Mouse (Mus musculus) large intestine, adult 2 months (tissue): Measurements from ENCODE around the gene Zfp598. TPM values are rescaled to one million over a fixed set of nuclear protein-coding genes. Genes with fewer than 3 reads are reported as not detected.
"Not testable (repeated sequence)": the region's sequence is repeated elsewhere in the genome, so short reads cannot be mapped to it uniquely, and the experiment has no call there.

Experiments
- DNase-seq: peaks from one replicate; pipeline ENCODE4 v3.0.0-alpha.2; 2012; ENCODE audit warnings: low read depth, low spot score
- WGBS: fragments of 180-500 bp; shearing (Covaris S2); methylation state at CpG from one replicate; pipeline ENCODE4 v1.1.7; 2018; 5-methylcytosine and 5-hydroxymethylcytosine counted together
- polyA plus RNA-seq: library from polyadenylated mRNA; depleted of rRNA; stranded (reverse); fragments of >200 nt; gene quantifications from 2 replicates; pipeline ENCODE4 v1.2.3, GENCODE M21; 2012

Zfp598 gene
- polyA plus RNA-seq, 1 experiment = 52.1 TPM

DNA sequence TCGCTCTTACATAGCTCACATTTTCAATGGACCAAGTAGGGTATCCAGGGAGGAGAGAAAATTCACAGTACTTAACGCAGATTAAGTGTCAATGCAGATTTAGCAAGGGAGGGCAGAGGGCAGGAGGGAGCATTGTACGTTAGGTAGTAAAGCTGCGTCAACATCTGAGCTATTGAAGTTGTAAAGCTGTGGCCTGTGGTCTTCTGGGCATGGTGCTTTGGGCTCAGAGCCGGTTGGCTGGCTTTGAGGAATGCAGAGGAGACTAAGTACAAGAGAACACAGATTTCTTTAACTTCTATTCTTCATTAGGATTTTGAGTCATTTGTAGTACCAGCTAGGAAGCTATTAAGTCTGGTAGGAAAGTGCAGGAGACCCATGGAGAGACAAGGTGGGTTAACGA lies 46.1 kb downstream of the Zfp598 start:
- DNase-seq = no peak
- WGBS = 68% methylated on average over 6 of the region's 6 CpGs

DNA sequence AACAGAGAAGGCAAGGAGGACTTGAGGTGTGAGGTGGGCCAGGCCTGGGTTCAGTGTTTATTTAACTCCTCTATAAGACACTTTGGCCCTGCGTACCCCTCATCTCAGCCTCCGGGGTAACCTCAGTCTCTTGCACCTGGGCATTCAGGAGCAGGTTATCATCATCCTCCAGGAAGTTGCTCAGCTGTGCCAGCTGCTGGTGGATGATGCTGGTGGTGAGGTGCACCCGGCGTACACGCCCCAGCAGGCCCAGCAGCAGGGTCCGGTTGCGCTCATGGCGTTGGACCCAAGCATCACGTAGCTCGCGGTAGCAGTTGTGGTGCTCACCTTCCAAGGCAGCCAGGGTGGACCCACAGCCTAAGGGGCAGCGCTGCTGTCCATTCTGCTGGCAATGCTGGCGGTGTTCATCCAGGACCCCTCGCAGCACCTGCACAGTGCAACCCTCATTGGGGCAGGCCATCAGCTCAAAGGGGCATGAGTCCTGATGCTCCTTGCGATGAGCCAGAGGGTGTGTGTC lies 46.7 kb downstream of the Zfp598 start:
- no peak for DNase-seq
- WGBS = 94% methylated on average over 15 of the region's 15 CpGs

DNA sequence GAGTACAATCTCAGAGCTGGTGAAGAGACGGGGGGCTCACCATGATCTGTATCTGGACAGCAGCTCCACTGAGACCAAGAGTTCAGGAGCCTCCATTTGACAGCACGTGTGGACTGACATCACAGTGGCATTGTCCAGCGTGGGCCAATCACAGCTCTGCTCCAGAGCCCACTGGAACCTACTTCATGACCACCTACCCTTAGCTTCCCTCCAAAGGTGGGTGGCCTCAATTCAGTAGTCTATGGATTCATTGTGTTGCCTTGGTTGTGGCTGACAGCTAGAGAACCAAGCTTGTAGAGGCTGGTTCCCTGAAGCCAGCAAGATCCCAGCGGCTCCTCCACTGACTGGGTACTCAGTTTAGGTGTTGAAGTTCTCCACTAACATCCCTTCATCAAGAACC lies 48.5 kb downstream of the Zfp598 start, which contains the start of the genes Rnf151 and Rps2:
Rnf151 (minus strand) TSS at position 121 of the 400 bp plus-strand sequence.
Rps2 (plus strand) TSS at position 174 of the 400 bp plus-strand sequence.
- 89% methylated on average over 4 of the region's 4 CpGs for WGBS
- no peak for DNase-seq

DNA sequence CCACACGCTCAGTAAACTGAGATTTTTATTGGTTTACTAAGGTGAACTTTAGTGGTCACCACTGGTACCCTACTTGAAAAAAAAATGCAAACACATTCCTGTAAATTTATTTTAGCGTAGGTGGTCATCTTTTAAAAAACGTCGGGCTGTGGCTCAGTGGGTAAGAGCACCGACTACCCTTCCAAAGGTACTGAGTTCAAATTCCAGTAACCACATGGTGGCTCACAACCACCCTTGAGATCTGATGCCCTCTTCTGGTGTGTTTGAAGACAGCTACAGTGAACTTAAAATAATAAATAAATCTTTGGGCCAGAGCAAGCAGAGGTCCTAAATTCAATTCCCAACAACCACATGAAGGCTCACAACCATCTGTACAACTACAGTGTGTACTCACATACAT lies 49.5 kb downstream of the Zfp598 start:
- not testable (repeated sequence) for DNase-seq
- 40% methylated on average over 5 of the region's 5 CpGs for WGBS

DNA sequence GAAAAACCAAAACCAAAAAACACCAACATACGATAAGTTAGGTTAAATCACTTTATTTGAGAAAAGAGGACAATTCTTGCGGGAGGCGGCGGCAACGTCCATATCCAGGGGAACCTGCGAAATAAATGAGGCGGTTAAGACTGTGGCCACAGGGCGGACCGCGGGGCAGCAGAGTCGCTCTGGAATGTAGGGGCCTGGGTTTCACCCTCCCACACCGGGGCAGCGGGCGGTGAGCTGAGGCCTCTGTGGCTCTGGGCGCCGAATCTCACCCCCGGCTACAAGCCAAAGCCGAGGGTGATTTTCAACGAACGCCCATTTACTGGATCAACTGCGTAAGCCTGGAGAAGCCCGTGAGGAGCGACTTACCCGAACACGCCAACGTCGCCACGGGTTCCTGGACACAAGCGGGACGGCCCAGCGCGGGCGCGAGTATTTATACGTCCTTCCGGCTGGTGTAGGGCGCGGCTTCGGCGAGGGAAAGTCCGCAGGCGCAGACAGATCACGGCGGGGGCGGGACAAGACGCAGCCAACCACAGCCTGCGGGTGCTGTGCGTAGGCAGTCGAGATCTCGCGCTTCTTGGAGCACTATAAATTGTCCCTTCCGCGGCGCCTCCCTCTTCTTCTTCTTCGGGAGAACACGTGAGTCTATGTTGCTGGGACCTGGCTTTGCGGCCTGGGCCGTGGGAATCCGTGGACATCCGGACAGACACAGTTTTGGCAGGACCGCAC lies 50.2 kb downstream of the Zfp598 start:
- DNase-seq = peak; percentile 79
- WGBS = under 1% methylated on average over 61 of the region's 61 CpGs

DNA sequence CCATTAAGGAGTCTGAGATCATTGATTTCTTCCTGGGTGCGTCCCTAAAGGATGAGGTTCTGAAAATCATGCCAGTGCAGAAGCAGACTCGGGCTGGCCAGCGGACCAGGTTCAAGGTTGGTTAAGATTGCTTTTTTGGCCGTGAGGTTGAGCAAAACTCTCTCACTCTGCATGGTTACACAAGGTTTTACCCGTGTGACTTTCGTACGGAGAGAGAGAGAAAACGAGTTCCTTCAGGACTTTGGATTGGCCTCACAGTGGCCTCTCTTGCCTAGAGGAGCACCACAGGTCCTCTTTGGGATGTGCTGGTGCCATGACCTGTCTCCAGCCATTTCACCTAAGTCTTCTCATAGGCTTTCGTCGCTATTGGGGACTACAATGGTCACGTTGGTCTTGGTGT lies 51.1 kb downstream of the Zfp598 start:
- not testable (repeated sequence) for DNase-seq
- under 1% methylated on average over 11 of the region's 11 CpGs for WGBS

DNA sequence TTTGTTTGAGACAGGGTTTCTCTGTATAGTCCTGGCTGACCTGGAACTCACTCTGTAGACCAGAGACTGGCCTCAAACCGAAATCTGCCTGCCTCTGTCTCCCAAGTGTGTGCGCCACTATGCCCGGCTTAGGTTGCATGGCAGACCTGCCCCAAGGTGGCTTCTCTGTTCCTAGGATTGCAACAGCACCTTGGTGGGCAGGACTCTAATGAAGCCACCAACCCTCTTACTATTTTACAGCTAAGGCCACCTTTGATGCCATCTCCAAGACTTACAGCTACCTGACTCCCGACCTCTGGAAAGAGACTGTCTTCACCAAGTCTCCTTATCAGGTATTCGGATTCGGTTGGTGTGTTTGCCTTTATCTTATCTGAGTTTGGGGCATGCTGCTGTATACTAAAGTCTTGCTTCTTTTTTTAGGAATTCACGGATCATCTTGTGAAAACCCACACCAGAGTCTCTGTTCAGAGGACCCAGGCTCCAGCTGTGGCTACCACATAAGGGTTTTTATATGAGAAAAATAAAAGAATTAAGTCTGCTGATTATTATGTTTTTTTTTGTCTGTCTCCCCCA lies 52.0 kb downstream of the Zfp598 start:
- 29% methylated on average over 7 of the region's 7 CpGs for WGBS
- DNase-seq = not testable (repeated sequence)

DNA sequence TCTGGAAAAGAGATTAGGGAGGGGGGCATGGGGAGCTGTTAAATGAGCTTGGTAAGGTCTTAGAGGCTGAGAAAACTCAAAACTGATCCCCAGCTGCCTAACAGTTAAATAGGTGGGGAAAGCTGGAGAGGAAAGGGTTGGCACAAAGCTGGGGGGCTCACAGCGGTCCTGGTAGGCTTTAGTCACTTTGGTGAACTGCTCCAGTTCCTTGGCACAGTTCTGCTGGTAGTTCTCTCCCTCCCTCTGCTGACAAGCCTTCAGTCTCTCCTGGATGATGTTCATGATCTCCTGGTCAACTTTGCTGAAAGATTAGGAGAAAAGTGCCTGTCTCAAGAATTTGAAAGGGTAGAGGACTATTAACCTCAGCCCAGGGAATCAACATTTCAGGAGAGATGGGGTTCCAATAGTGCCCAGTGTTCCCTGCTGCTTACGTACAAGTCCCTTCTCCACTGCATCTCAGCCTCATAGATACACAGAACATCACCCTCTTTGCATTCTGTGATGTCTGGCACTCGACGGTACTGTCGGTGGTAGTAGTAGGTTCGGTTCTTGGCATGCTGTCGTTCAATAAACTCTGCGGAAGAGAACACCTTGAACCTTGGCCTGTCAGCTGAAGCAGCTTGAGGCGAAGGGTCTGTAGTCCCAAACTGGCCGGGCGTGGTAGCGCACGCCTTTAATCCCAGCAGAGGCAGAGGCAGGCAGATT lies 52.9 kb downstream of the Zfp598 start:
- 19% methylated on average over 13 of the region's 13 CpGs for WGBS
- DNase-seq = no peak

DNA sequence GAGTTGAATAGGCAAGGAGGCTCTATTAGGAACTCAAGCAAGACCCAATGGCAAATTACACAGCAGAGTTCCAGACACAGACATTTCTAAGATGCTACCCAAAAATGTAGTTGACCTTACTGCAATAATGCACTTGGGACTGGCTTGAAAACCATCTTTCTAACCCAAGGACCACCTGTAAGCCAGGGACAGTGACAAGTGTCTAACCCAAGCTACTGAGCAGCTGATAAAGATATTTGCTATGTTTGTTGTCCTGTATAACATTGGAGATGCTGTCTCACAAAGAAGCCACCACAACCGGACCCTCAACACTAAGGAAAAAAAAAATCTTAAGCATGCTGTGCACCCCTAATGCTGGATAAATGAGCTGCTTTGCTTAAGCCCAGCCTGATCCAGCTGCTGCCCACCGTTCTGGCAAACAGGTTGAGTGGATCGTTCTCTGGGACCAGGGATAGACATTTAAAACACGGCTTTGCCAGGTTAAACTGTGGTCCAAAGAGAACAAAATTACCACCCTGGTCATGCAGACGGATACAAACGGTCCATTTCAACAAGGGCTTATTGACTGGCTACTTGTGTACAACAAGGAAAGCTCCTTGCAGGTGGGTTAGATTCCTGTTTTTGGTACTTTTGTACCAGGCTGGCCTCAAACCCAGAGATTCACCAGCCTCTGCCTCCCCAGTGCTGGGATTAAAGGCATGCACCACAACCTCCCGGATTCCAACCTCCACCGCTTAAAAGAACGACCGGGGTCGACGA lies 53.8 kb downstream of the Zfp598 start:
- under 1% methylated on average over 12 of the region's 12 CpGs for WGBS
- DNase-seq = no peak

DNA sequence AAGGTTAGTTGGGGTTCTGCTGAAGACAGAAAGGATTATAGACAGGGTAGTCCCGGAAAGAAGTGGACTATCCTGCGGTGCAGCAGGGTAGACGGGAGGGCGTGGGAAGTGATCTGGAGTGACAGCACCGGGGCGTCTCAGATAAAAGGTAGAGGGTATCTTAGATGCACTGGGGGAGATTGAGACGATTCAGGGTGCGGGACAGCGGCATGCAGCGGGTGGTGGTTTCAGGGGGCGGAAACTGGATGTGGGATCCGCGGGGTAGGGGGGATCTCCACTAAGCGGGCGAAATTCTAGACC lies 54.3 kb downstream of the Zfp598 start:
- WGBS = 0% methylated on average over 15 of the region's 15 CpGs
- no peak for DNase-seq

DNA sequence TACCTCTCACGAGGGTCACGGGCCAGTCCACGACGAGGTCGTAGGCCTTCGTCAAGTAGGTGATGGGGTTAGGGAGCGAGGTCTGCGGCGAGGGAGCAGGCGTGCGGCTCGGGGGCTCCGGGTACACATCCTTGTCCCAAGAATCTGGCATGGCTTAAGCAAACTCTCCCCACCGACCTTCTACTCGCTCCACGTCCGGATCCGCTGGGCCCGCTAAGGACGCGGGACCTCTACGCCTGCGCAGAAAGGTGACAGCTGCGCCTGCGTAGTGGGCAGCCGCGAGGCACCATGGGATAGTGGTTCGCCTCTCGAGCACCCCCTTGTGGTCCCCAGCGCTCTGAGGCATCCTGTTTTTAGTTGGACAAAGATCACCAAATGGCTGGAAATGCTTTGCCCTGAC lies 54.7 kb downstream of the Zfp598 start, which contains the start of gene Ndufb10:
Ndufb10 (minus strand) TSS at position 295 of the 400 bp plus-strand sequence.
- peak; percentile 75 for DNase-seq
- under 1% methylated on average over 30 of the region's 30 CpGs for WGBS

DNA sequence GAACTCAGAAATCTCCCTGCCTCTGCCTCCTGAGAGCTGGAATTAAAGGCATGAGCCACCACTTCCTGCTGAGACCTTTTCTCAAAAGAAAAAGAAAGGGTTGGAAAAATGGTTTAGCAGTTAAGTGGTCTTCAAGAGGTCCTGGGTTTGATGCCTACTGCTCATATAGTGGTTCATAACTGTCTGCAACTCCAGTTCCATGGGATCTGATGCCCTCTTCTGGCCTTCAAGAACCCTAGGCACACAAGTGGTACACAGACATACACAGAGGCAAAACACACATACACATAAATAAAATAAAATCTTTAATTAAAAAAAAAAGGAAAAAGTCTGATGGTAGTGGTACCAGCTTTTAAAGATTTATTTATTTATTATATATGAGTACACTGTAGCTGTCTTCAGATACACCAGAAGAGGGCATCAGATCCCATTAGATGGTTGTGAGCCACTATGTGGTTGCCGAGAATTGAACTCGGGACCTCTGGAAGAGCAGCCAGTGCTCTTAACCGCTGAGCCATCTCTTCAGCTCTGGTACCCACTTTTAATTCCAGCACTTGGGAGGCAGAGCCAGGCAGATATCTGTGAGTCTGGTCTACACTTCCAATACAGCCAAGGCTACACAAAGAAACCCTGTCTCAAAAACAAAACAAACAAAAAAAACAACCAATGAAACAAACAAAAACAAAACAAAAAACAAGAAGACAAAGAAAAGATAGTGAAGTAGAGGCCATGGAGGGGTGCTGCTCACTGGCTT lies 56.3 kb downstream of the Zfp598 start:
- WGBS = 71% methylated on average over 3 of the region's 3 CpGs
- no peak for DNase-seq

DNA sequence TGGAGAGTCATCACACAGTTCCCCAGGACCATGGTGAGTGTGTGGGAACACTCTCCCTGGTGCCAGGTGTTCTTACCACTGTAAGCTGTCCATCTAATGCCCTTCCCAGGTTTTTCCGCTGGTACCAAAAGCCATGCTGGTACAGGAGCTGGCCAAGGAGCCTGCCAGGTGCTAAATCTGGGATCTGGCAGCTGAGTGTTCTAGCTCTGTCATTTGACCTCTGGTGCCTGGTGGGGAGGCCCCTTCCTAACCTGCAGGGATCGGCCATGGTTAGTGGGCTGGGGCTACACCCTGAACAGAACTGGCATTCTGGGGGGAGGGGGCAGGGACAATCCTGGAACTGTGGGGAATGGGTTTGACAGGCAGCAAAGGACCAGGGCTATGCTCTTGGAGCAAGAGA lies 58.1 kb downstream of the Zfp598 start, which contains the start of gene Rpl3l:
Rpl3l (plus strand) TSS at position 203 of the 400 bp plus-strand sequence.
- no peak for DNase-seq
- WGBS = 61% methylated on average over 2 of the region's 2 CpGs

DNA sequence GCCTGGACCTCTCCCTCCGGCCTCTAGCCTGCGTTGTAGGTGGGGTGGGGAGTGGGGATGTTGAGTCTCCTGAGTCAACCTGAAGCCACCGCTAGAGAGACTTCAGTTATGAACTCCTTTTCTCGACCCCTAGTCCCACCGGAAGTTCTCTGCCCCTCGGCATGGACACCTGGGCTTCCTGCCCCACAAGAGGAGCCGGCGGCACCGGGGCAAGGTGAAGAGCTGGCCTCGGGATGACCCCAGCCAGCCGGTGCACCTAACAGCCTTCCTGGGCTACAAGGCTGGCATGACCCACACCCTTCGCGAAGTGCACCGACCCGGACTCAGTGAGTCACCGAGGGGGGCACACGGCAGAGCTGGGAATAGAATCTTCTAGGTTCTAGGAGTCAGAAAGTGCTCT lies 58.7 kb downstream of the Zfp598 start:
- WGBS = 66% methylated on average over 17 of the region's 17 CpGs
- no peak for DNase-seq

DNA sequence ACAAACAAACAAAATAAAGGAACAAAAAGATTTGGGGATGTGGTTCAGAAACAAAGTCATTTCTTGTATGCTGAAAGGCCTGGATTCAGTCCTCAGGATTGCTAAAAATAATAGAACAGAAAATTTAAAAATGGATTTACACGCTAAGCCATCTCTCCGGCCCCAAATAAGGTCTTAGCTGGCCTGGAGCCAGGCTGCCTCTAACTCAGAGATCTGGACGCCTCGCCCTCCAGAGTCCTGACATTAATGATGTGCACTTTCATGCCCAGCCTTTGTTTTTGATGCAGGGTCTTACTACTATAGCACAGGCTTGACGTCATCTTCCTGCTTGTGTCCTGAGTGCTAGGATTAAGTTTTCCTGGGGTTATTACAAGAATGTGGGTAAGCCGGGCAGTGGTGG lies 59.6 kb downstream of the Zfp598 start:
- no peak for DNase-seq
- 59% methylated on average over 6 of the region's 6 CpGs for WGBS

DNA sequence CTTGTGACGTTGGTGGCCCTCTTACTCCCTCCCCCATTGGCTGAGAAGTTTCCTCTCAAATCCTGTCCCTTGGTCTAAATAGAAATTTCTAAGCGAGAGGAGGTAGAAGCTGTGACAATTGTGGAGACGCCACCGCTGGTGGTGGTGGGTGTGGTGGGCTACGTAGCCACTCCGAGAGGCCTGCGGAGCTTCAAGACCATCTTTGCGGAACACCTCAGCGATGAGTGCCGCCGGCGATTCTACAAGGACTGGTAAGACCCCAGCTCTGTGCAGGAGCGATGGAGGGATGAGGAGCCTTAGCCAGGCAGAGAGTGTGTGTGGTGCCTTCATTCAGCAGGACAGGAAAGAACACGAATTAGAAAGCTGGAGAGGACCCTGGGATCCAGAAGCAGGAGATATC lies 61.3 kb downstream of the Zfp598 start:
- DNase-seq = no peak
- WGBS = 81% methylated on average over 14 of the region's 14 CpGs
